Mouse (Mus musculus) ES-Bruce4 (cell line): ENCODE measurements around the gene Sirt5. TPM values are rescaled to one million over a fixed set of nuclear protein-coding genes. Genes with fewer than 3 reads are reported as not detected.

ENCODE experiments used
- H3K27ac ChIP-seq: 2 replicates; pipeline ENCODE4 v1.5.1; 2012; ENCODE audit warnings: low read length, inconsistent platforms; ENCODE audit not compliant: insufficient read depth
- H3K27me3 ChIP-seq: 2 replicates; pipeline ENCODE4 v1.6.1; 2012; ENCODE audit warnings: mild to moderate bottlenecking, low read length, inconsistent platforms; ENCODE audit not compliant: control insufficient read depth, poor library complexity, insufficient read depth, severe bottlenecking
- H3K36me3 ChIP-seq: 2 replicates; pipeline ENCODE4 v1.6.1; 2012; ENCODE audit warnings: inconsistent platforms, mild to moderate bottlenecking, low read length, moderate library complexity; ENCODE audit not compliant: control insufficient read depth, poor library complexity, insufficient read depth, severe bottlenecking
- H3K4me1 ChIP-seq: one replicate; pipeline ENCODE4 v1.8.1; 2011; ENCODE audit warnings: low read length; ENCODE audit not compliant: control insufficient read depth, insufficient read depth
- H3K4me3 ChIP-seq: 2 replicates; pipeline ENCODE4 v1.5.1; 2011; ENCODE audit warnings: low read depth, mild to moderate bottlenecking, low read length
- H3K9ac ChIP-seq: 2 replicates; pipeline ENCODE4 v1.6.1; 2012; ENCODE audit warnings: low read depth, mild to moderate bottlenecking, inconsistent platforms; ENCODE audit not compliant: poor library complexity, severe bottlenecking
- H3K9me3 ChIP-seq: replicated peaks from 2 replicates; pipeline ENCODE4 v1.6.1; 2012; ENCODE audit warnings: mild to moderate bottlenecking, low read length, inconsistent platforms; ENCODE audit not compliant: control insufficient read depth, poor library complexity, insufficient read depth, severe bottlenecking
- CTCF ChIP-seq: IDR thresholded peaks from one replicate; pipeline ENCODE4 v1.8.1; 2011; ENCODE audit warnings: low read depth, low read length
- EP300 ChIP-seq: IDR thresholded peaks from 2 replicates; pipeline ENCODE4 v1.6.1; 2011; ENCODE audit warnings: low read depth, low read length; ENCODE audit not compliant: insufficient read depth
- POLR2A ChIP-seq: IDR thresholded peaks from one replicate; pipeline ENCODE4 v1.8.1; 2011; ENCODE audit warnings: low read length; ENCODE audit not compliant: insufficient read depth
- polyA plus RNA-seq: library from polyadenylated mRNA; stranded (reverse); fragments of >200 nt; gene quantifications from 2 replicates; pipeline ENCODE4 v1.2.4, GENCODE M21; 2011; ENCODE audit warnings: low read depth; ENCODE audit not compliant: missing spikeins, insufficient read depth, insufficient read length

The Sirt5 gene
- polyA plus RNA-seq, 1 experiment, result 8.5 TPM

DNA sequence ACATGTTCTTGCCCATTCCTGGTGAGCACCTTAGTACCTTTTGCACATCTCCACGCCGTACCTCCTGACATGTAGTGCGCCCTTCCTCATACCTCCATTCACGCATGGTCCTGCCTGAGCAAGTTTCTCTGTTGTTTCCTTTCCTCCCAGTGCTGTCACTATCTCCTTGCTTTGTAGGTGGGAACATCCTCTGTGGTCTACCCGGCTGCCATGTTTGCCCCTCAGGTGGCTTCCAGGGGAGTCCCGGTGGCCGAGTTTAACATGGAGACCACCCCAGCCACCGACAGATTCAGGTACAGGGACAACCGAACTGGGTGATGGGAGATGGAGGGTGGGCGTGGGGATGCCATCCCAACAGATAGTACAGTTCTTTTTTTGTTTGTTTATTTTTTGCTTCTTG is 20.0 kb downstream of the Sirt5 start:
- Histone ChIP-seq H3K4me3 (no peak overlapping the region), H3K27me3 (no peaks in the 10 kb centered on the region), H3K4me1 (no peaks in the 10 kb centered on the region), H3K36me3 (no peaks in the 10 kb centered on the region; the same call in 1 of the 2 replicates), H3K27ac (no peak overlapping the region), H3K9me3 (peaks cover 16% of the 10 kb centered on the region), H3K9ac (no peak overlapping the region)
- TF ChIP-seq EP300 (no peak), CTCF (no peak), POLR2A (no peak)

DNA sequence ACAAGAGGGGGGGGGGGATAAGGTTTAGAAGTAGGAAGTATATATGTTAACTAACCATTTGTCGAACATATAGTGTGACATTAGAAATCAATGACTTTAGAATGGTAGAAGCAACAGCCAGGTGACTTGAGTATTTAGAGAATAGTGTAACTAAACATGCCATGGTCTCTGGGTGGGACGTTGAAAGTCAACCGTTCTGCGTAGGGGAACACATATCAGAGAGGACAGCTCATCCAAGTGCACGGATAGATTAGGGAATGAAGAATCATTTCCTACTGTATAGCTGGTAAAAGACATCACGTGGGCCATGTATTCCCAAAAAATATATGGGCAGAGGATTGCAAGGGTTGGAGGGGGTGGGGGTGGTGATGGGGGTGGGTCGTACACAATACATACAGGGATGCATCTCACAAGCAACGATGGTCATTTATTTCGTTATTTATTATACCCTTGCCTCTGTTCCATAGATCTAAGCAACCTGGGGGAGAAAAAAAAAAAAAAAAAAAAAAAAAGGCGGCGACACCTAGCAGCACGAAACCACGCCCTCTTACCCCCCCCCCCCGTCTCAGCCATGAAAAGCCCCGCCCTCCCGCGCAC is 32.5 kb downstream of the Sirt5 start:
- TF ChIP-seq CTCF (no peak), POLR2A (no peak), EP300 (no peak)
- Histone ChIP-seq H3K9ac (peak overlapping the region; percentile 69), H3K27ac (no peak overlapping the region), H3K9me3 (peaks cover 15% of the 10 kb centered on the region), H3K4me1 (no peaks in the 10 kb centered on the region), H3K4me3 (no peak overlapping the region), H3K36me3 (peaks cover 24% of the 10 kb centered on the region), H3K27me3 (no peaks in the 10 kb centered on the region)

GRCm38 (mm10) chr13:43398297-43399080 is 33.2 kb downstream of the Sirt5 start, which contains the start of gene Nol7:
TSS of gene Nol7 (plus strand) at chr13:43398390.
- Histone ChIP-seq H3K4me3 (peak within 1 kb of the TSS; percentile 77), H3K9ac (peak within 1 kb of the TSS; percentile 69), H3K27me3 (no peaks in the 10 kb centered on the region), H3K9me3 (peaks cover 15% of the 10 kb centered on the region), H3K4me1 (no peaks in the 10 kb centered on the region), H3K36me3 (peaks cover 30% of the 10 kb centered on the region), H3K27ac (0 out of 2 replicates have a peak within 1 kb of the TSS, but pooled peaks have one; percentile 31)
- TF ChIP-seq CTCF (peak; percentile 77), POLR2A (peak; percentile 27), EP300 (peak; percentile 22; the same call in 1 of the 2 replicates)

- peaks cover 7% of the 10 kb centered on the region for H3K9me3 ChIP-seq
- 0 out of 2 replicates have a peak overlapping the region, but pooled peaks have one; percentile 69 for H3K9ac ChIP-seq
- H3K27me3 ChIP-seq, result no peaks in the 10 kb centered on the region
- H3K4me1 ChIP-seq, result no peaks in the 10 kb centered on the region
- H3K36me3 ChIP-seq, result peaks cover 35% of the 10 kb centered on the region
- H3K4me3 ChIP-seq, result 0 out of 2 replicates have a peak overlapping the region, but pooled peaks have one; percentile 9
- TF ChIP-seq EP300 (no peak), POLR2A (no peak), CTCF (no peak)
- no peak overlapping the region for H3K27ac ChIP-seq
Measured at GRCm38 (mm10) chr13:43399576-43399975, 34.3 kb downstream of the Sirt5 start.

DNA sequence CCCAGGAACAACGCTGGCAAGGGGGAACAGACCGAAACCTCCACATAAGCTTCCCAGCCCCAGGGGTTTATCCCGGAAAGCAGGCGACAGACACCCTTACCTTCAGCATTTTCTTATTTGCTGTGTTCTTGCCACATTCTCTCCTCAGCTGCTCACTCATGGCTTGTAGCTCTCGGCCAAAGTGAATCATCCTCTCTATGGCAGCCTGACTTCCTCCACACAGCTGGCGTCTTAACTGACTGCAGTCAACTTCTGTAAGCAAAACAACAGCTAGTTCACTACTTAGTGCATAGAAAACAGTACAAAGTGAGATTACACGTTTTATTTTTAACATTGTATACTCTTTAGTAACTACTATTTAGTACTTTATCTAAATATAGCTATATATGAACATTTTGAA is 47.0 kb downstream of the Sirt5 start:
- Histone ChIP-seq H3K4me1 (no peaks in the 10 kb centered on the region), H3K36me3 (peaks cover 10% of the 10 kb centered on the region), H3K27me3 (no peaks in the 10 kb centered on the region), H3K4me3 (no peak overlapping the region), H3K27ac (no peak overlapping the region), H3K9me3 (no peaks in the 10 kb centered on the region), H3K9ac (no peak overlapping the region)
- no peak for TF ChIP-seq CTCF
- no peak for TF ChIP-seq POLR2A
- TF ChIP-seq EP300, result no peak

- H3K9me3 ChIP-seq, result no peaks in the 10 kb centered on the region
- H3K9ac ChIP-seq, result no peak overlapping the region
- H3K27ac ChIP-seq, result no peak overlapping the region
- H3K4me3 ChIP-seq, result no peak overlapping the region
- TF ChIP-seq CTCF, result no peak
- no peak for TF ChIP-seq EP300
- no peak for TF ChIP-seq POLR2A
- no peaks in the 10 kb centered on the region for H3K4me1 ChIP-seq
- no peaks in the 10 kb centered on the region for H3K27me3 ChIP-seq
- peaks cover 13% of the 10 kb centered on the region for H3K36me3 ChIP-seq
Measured at GRCm38 (mm10) chr13:43413611-43414010, 48.3 kb downstream of the Sirt5 start.
